Mouse (Mus musculus) adrenal gland, adult 18-20 months (tissue): ENCODE data around the gene Gm21992. TPM values are rescaled to one million over a fixed set of nuclear protein-coding genes. Genes with fewer than 3 reads are reported as not detected.

Experiments used
- DNase-seq, 2 experiments: peaks; one replicate each; pipeline ENCODE4 v3.0.0; 2021 to 2022; ENCODE audit warnings: low spot score in 2 of 2
- total RNA-seq, 2 experiments: library from RNA; stranded (reverse); gene quantifications; 1 replicate in 1 of 2; 2 replicates in 1 of 2; pipeline ENCODE4 v1.2.3; 2021

Gene Gm21992
- total RNA-seq, 2 experiments from 2014 or later: 28.1 to 30.6 TPM

DNA sequence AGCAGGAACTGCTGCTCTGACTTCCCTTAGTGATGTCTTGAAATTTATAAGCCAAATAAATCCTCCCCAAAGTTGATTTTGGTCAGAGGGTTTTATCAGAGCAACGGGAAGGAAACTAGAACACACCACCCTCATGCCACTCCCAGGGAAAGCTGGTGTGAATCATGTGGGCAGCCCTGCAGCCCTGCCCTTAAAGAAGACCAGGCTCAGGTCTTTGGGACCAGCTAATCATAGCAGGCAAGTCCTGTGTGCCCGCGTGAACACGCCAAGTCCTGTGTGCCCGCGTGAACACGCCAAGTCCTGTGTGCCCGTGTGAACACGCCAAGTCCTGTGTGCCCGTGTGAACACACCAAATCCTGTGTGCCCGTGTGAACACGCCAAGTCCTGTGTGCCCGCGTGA, 94.7 kb downstream of the Gm21992 start:
- DNase-seq: no peak

DNA sequence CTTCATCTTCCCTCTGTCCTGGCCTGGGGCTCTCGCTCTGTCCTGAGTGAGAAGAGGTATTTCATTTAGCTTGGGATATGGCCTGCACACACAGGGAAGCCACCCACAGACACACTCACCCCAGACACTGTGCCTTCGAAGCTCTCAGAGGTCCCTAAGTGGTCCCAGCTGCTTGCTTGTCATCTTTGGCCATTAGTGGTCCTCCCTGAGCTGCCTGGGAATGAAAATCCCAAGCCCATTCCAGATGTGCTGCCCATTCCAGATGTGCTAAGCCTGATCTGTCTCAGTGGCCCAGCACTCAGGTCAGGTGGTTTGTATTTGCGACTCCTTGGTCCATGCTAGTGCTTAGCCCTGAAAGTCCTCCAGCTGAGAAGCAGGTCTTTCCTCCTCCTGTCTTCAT, 97.5 kb downstream of the Gm21992 start:
- DNase-seq: no peak

DNA sequence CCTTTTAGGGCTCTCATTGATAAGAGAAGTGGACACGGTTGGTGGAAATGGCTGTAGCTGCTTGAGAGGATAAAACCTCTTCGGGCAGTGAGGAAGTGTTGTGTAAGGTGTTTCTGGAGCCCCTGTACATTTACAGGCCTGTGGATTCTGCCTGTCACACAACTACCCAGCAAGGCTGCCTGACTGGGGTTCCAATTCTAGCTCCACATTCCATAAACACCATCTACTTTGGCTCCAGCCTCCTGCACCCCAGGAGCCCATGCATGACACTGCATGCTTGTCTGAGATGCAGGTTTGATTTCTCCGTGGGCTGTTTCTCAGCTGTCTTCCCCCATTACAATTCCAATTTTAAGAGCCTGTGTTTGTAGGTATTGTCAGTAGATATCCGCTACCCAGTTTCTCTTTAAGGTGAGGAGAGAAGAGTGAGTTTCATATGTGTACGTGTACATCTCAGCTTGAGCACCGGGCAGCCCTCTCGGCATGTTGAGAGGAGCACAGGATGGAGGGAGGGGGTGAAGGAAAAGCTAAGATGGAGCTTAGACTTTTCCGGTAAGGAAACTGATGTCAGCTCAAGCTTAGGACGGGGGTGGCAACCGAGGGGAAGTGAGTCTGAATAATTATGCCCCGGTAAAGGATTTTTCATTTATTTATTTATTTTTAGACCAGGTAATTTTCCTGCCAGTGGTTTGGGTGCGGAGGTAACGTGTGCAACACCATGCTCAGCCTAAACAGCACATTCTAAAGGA, 98.5 kb downstream of the Gm21992 start:
- DNase-seq: no peak

DNA sequence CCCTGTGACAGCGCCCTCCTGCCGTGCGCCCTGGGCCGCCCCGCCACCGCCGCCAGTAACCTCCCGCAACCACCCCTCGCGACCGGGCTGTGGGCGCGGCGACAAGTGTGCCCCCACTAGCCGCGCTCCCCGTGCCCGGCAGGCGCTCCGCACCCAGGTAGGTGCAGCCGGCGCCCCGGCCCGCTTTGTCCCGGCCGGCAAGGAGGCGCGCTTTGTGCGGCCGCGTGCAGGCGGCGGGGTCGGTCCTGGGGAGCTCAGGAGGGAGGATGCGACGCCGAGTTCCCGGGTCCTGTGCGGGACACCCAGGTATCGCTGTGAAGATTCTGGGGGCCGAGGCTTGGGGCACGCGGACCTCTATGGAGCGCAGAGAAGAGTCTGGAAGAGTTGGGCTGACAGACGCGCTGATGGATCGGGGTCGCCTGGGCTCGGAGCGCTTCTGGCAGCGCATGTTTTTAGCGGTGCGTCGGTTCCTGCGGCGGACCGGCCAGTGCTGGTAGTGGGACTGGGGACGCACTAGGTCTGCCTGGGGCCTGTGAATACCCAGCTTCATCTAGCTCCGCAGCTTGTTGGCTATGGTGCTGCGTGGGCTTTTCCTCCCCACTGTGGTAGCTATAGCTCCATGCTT, 99.1 kb downstream of the Gm21992 start:
- no peak for DNase-seq

DNA sequence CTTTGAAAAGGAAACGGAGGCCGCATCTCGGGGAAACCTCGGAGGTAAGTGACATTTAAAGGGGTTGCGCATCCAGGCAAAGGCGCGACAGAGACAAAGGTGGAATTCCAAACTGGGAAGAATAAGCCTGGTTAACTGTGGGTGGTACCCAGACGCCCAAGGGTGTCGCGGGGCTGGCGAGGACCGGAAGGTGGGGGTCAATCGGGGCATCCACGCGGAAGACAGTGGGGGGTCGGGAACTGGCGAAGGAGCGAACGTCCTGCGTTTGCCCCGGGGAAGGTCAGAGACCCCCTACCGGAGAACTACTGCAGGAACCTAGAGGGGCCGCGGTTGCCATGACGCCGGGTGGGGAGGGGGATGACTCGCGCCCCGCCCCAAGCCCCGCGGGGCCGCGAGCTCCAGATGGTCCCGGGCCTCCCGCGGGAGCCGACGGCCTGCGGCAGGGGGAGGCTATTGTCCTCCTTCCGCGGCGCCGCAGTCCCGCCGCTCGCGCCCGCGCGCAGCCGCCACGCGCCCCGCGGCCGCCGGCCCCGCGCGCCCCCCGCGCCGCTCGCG, 99.7 kb downstream of the Gm21992 start:
- DNase-seq: no peak

DNA sequence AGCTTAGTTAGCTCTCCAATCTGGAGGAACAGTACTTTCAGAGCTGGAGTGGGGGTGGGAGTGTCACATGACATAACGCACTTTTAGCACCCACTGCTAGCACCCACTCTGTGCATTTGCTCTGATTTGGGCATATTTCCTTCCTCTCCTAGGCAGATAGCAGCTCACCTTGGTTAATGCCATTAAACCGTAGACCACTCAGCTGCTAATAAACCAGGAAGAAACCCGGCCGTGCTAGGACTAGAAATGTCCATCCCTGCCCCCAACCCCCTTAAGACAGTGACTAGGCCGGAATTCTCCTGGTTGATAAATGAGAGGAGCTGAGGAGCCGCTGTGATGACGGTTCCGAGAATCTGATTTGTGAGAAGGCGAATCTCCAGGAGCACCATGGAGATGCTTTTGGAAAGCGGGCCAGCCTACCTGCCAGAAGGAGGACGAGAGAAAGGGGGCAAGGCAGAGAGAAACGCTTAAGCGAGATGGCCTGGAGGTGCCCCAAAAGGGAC, 100.3 kb downstream of the Gm21992 start, which contains the start of gene Sptbn2:
Gene Sptbn2 (plus strand): TSS at position 70 of the 503 bp plus-strand sequence.
- no peak for DNase-seq

DNA sequence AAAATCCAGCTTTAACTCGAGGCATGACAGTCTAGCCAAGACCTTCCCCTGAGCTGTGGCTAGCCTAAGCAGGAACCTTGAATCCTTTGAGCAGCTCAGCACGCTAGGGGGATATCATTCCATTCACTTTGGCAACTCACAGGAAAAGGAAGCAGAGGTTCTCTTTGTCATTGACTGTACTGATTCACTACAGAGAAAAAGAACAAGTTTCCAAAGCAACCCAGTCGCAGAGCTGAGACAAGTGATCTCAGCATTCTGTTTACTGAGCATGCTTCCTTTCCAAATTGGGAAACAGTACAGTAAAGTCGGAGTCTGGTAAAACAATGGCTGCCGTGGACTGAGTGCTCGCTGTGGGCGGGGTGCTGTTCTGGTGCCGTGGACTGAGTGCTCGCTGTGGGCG, 102.6 kb downstream of the Gm21992 start:
- no peak for DNase-seq

DNA sequence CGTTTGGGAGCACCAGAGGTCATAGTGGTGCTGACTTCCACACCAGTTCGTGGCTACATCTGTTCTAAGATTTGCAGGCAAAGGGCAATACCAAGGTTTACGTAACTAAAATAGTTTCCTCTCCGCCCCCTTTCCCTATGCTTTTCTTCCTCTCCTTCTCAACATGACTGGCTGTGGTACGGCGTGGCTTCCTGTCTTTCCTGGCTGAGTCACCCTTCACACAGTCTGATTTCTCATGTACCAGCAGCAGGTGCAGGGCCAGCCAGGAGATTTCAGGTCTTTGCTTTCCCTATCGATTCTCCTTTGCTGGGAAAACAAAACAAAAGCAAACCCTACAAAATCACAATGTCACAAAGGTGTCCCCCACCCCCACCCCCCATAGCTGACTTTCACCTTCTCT, 110.2 kb downstream of the Gm21992 start:
- DNase-seq: no peak

DNA sequence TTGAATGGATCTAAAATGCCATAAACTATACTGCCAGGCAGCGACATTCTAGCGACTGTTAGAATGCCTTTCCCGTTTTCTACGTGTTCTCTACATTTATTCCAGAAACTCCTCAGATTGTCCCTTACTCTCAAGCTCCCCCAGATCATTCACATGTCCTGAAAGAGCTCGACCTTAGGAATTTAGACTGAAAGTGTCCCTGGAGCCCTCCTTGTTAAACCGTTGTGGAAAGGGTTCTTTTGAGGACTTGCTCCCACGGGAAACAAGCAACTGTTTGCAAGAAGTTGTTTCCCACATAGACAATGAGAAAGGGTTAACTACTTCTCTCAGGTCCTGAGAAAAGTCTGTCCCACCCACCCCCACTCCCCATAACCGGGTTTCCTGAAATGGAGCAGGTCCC, 110.8 kb downstream of the Gm21992 start:
- DNase-seq: no peak

DNA sequence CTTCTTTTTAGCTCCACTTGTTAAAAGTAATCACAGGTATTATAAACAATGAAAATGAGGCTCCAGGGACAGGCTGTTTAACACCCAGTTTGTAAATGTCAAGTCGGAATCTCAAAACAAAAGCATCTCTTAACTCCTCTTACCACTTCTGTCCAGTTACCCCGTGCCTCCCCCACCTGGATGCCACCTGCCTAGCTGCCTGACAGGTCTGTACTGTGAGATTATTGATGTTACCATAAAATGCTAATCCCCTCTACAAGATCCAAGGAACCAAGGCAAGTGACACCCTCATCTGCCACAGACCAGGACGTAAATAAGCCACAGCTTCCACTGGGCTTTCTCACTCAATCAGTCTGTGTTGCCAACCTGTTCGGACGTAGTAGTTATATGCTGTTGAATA, 111.6 kb downstream of the Gm21992 start:
- no peak for DNase-seq

DNA sequence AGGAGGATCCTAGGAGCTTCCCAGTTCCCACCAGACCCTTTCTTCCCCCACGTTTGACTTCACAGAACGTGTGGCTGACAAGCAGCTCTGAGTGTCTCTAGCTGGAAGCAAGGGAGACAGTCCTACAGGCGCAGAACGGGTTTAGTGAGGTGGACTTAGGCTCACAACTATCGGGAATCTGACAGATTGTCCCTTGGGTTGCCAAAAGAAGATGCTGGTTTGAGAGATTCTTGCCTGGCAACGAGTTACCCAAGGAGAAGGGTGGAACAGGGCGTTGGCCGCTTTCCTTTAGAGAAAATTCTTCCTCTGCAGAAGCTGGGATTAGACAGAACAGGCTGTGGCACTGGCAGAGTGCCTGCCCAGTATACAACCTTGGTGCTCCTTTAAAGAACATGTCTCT, 112.6 kb downstream of the Gm21992 start:
- no peak for DNase-seq

DNA sequence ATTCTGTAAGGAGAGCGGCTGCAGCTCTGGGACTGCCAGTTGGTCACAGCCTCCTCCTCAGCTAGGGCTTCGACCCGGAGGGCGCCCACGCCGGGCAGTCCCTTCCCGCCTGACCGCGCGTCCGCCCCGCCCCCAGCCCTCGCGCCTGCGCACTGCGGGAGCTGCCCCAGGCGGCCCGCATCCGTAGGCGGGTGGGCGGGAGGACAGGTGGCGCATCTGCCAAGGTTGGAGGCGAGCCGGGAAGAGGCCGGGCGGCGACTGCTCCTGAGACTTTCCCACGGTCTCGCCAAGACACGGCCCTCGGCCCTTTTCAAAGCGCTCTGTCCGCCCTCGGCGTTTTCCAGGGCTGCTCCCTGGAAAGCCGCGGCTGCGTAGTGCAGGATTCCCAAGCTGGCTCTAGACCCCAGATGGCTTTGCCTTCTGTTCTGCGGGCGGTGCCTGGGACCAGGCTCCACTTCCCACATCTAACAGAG, 113.2 kb downstream of the Gm21992 start, which contains the start of gene Gm960:
Gene Gm960 (minus strand): TSS at position 464 of the 473 bp plus-strand sequence.
- DNase-seq: peak; percentile 77 to 82

DNA sequence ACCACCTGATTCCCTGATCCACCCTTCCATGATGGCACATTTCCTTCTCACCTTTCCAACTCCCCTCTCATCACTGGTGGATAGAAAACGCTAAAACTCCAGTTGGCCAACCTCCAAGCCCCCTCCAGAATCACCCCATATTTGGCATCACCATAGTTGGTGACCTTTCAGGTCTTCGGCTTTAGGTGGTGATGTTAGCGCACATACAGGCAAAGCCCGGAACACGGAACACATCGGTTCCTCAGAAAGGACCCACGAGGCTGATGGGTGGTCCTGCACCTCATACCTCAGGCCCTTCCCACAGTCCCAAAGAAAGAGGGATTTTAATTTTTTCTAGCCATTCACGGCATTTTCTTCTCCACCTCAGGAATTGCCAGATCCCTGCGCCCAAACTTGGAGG, 113.7 kb downstream of the Gm21992 start:
- no peak for DNase-seq

DNA sequence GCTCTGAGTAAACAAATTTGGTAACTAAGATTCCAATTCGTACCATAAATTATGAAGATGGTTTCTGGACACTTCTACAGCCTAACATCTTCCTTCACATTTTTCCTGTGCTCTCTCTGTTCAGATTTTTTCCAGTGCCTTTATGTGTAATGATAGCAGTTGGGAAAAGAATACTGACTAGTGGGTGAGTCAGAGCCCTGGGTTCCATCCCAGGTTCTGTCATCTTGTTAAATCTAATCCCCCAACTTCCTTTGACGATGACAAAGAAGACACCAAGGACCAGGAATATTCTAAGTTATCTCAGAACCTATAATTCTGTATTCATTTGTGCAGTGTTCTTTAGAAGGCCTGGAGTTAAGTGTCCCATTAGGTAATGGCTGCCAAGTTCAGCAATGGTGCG, 114.3 kb downstream of the Gm21992 start:
- no peak for DNase-seq

DNA sequence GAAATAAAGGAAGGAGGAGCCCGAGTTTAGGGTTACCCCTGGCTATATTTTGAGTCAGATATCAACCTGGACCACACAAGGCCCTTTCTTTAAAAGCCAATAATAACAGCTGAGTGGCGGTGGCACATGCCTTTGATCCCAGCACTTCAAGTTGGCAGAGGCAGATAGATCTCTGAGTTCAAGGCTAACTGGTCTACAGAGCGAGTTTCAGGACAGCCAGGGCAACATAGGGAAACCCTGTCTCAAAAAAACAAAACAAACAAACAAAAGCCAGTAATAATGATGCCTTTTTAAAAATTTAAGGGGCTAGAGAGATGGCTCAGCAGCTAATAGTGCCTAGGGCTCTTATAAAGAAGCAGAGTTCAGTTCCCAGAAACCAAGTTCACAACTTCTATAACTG, 117.1 kb downstream of the Gm21992 start:
- no peak for DNase-seq

Other genes starting within 250 kb of the Gm21992 start
- gene Lrfn4, start 195.9 kb downstream of the Gm21992 start, total RNA-seq: 1 to 10 TPM; 4.4 to 7.7 TPM
- 10 to 100 TPM; 34.1 to 38.1 TPM for gene Rce1, start 186.0 kb downstream of the Gm21992 start, total RNA-seq
- not detected for gene Gm960, start 112.9 kb downstream of the Gm21992 start, total RNA-seq
- 1 to 10 TPM in 1 of 2 experiments, under 1 TPM in 1; 0.58 to 1.3 TPM for gene Sptbn2, start 100.4 kb downstream of the Gm21992 start, total RNA-seq
- gene Rbm4b, start 55.1 kb downstream of the Gm21992 start, total RNA-seq: 10 to 100 TPM; 18.4 to 18.8 TPM
- gene Rbm4, start 17.7 kb downstream of the Gm21992 start, total RNA-seq: 10 to 100 TPM; 64.1 to 66.8 TPM
- 10 to 100 TPM; 46.1 to 59.0 TPM for gene Rbm14, start within 50 bp of the Gm21992 start, total RNA-seq
- gene Ccs, start 27.7 kb upstream of the Gm21992 start, total RNA-seq: 100 to 1,000 TPM in 1 of 2 experiments, 10 to 100 TPM in 1; 94.4 to 109 TPM
- gene Ccdc87, start 27.8 kb upstream of the Gm21992 start, total RNA-seq: under 1 TPM in 1 of 2 experiments, not detected in 1; 0.13 TPM
- gene Ctsf, start 43.5 kb upstream of the Gm21992 start, total RNA-seq: 100 to 1,000 TPM; 318 to 345 TPM
- 1 to 10 TPM in 1 of 2 experiments, under 1 TPM in 1; 0.73 to 1.5 TPM for gene Actn3, start 66.3 kb upstream of the Gm21992 start, total RNA-seq
- gene Zdhhc24, start 67.1 kb upstream of the Gm21992 start, total RNA-seq: 10 to 100 TPM; 16.9 to 20.5 TPM
- 1 to 10 TPM; 5.1 to 8.9 TPM for gene Bbs1, start 95.0 kb upstream of the Gm21992 start, total RNA-seq
- gene Dpp3, start 116.7 kb upstream of the Gm21992 start, total RNA-seq: 10 to 100 TPM; 51.4 to 86.6 TPM
- gene Peli3, start 131.5 kb upstream of the Gm21992 start, total RNA-seq: 1 to 10 TPM; 6.8 to 8.9 TPM
- gene Mrpl11, start 150.5 kb upstream of the Gm21992 start, total RNA-seq: 10 to 100 TPM; 51.3 to 59.1 TPM
- gene Npas4, start 178.7 kb upstream of the Gm21992 start, total RNA-seq: under 1 TPM; 0.35 to 0.46 TPM
- 1 to 10 TPM; 2.9 to 4.5 TPM for gene Slc29a2, start 212.2 kb upstream of the Gm21992 start, total RNA-seq
- gene B4gat1, start 227.2 kb upstream of the Gm21992 start, total RNA-seq: 10 to 100 TPM; 25.9 to 31.8 TPM
- gene AC124502.3, start 227.3 kb upstream of the Gm21992 start, total RNA-seq: 1 to 10 TPM in 1 of 2 experiments, under 1 TPM in 1; 0.73 to 1.5 TPM
- 10 to 100 TPM; 28.4 to 29.3 TPM for gene Brms1, start 229.7 kb upstream of the Gm21992 start, total RNA-seq
- 1 to 10 TPM; 3.4 to 4.2 TPM for gene Rin1, start 238.9 kb upstream of the Gm21992 start, total RNA-seq